Mouse (Mus musculus) heart, postnatal 36 days (tissue): ENCODE measurements at regions not wholly inside any gene's neighbourhood (a gene's known extent, or its start where the extent isn't known, plus 50 kb on each side); places are given as distances from the start of the nearest gene placed in this dataset.
"Not testable (repeated sequence)": the region's sequence is repeated elsewhere in the genome, so short reads cannot be mapped to it uniquely, and the experiment has no call there.

Source experiments
- DNase-seq, 2 experiments: peaks; one replicate each; pipeline ENCODE4 v3.0.0; 2021 to 2022
- intact Hi-C: fragments of 180-260 bp; cut with DNase I; formaldehyde crosslinking; loops from one replicate; pipeline ENCODE4 v1.15.1; 2025

- intact Hi-C loops = no loop called here
- DNase-seq = no peak
Measured at GRCm38 (mm10) chr1:150160314-150160713, 60.5 kb downstream of the Ptgs2 start.

GRCm38 (mm10) chr1:150164890-150165596 is 65.2 kb downstream of the Ptgs2 start:
- no peak for DNase-seq

GRCm38 (mm10) chr1:150165597-150165973 is 65.8 kb downstream of the Ptgs2 start:
- DNase-seq = no peak
- intact Hi-C loops = no loop called here

More at GRCm38 (mm10) chr1:150164890-150165596, 65.2 kb downstream of the Ptgs2 start:
- intact Hi-C loops = no loop called here

DNA sequence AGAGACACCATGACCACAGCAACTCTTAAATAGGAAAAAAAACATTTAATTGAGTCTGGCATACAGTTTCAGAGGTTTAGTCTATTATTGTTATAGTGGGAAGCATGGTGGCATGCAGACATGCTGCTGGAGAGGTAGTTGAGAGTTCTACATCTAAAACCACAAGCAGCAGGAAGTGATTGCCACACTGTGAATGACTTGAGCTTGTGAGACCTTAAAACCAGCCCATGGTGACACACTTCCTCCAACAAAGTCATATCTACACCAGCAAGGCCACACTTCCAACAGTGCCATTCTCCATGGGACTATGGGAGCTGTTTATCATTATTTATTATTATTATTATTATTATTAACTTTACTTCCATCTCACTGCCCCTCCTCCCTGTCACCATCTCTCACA is 67.3 kb downstream of the Ptgs2 start:
- intact Hi-C loops = no loop called here
- no peak for DNase-seq

DNA sequence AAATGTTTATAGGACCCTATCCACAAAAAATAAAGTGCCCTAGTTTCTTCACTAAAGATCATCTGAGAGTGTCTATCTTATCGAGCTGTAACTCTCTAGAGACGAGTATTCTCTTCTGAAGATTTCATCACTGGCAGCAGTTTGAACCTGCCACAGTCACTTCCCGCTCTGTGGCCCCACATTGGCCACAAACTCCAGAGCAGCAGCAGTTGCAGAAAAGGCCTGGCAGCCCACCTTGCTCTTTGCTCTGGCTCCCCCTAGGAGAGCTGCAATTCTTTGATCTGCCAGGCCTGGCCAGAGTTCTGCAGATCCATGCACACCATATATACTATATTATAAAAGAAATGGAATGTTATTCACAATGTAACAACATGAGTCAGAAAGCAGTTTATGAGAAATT is 74.4 kb downstream of the Ptgs2 start:
- intact Hi-C loops = no loop called here
- no peak for DNase-seq

DNA sequence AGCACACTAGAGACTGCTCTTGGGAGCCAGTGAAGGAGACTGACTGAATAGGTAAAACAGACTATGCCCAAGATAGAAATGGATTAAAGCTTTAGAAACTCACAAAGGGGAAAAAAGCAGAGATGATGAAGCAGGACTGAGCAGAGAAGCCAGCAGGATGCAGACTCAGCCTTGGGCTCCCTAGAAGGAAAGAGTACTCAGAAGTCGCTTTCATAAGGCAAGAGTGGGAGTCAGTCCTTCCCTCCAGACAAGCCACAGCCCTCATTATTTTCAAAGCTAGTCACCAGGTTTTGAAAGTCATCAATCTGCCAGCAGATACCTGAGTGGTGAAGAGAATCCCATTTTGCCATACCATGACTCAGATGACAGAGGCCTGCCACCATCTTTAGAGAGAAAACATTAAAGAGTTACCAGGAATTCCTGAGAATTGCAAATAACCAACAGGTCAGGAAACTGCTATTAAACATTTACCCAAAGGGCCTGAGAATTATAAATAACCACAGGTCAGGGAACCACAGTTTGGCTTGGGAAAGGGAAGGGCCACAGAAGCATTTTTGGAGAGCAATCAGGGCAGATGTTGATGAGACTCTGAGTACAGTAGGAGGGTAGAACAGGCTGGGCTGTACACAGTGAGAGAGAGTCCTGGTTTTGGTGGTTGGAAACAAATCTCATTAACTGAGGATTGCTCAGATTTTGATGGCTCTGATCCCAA is 77.4 kb downstream of the Ptgs2 start:
- intact Hi-C loops = no loop called here
- DNase-seq = no peak

- no peak for DNase-seq
- intact Hi-C loops = no loop called here
Measured at GRCm38 (mm10) chr1:150202022-150202421, 102.2 kb downstream of the Ptgs2 start.

DNA sequence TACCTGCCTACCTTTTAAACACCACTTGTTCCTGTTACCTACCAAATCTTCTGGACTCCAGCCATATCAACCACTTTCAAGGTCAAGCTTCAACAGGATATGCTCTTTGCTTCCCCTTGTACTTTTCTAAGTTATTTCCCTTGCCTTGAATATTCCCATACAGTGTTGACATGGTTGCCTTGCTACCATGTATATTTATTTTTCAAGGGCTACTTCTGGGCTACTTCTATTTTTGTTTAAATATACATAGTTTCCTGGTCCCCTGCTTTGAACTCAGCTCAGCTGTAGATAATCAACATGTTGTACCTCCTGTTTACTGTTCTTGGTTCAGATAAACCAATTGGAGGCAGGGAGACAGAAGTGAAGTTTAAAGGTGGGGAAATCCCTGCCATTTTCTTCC is 106.8 kb upstream of the Pdc start:
- DNase-seq = no peak
- intact Hi-C loops = no loop called here

DNA sequence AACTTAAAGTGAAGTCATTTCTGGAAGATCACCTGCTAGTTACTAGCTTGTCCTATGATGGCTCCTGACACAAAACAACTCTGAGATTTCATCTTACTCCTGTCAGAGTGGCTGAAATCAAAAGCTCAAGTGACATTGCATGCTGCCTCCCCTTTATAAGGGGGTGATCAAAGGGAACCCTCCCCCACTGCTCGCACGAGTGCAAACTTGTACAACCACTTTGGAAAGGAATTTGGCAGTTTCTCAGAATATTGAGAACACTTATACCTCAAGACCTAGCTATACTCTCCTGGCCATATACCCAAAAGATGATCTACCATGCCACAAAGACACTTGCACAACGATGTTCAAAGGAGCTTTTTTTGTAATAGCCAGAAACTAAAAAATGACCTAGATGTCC is 102.5 kb upstream of the Pdc start:
- intact Hi-C loops = no loop called here
- no peak for DNase-seq

DNA sequence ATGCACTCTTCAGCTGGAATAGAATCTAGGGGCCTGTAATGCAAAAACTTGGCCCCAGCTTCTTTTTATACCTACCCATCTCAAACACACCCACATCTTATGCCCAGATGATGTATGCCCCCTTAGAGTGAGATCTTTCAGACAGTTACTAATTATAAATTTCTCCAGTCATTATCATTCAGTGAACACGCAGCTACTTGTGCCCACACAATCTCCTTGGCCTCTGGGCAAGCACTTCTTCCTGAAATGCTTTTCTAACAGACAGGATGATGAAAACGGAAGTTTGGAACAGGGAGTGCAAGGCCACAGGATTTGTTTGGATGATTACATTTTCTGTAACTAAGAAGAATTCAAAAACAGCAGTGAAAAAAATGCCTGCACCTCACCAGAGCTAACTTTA is 100.4 kb upstream of the Pdc start:
- intact Hi-C loops = no loop called here

DNA sequence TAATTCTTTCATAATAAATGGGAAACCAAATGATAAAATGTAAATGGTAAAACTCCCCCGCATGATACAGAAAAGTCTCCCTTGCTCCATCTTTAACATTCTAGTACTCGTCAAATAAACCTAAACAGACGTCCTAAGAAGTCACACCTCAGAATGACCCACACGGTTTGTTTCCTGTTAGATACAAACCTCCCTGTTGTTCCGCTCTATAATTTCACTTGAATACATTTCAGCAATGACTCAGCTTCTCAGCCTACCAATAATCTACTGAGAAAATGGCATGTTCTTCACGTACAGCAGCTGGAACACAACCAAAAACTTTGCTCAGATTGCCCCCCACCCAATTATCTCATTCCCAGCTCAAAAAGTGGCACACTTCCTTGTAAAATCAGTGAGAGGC is 93.7 kb upstream of the Pdc start:
- no peak for DNase-seq
- intact Hi-C loops = no loop called here

More for the DNA sequence above, 100.4 kb upstream of the Pdc start:
- no peak for DNase-seq

- DNase-seq, intact Hi-C loops: not testable (repeated sequence)
Measured at GRCm38 (mm10) chr1:150239504-150239903, 79.7 kb upstream of the Pdc start.

GRCm38 (mm10) chr1:150240110-150240509 is 79.1 kb upstream of the Pdc start:
- DNase-seq = no peak
- intact Hi-C loops = no loop called here

DNA sequence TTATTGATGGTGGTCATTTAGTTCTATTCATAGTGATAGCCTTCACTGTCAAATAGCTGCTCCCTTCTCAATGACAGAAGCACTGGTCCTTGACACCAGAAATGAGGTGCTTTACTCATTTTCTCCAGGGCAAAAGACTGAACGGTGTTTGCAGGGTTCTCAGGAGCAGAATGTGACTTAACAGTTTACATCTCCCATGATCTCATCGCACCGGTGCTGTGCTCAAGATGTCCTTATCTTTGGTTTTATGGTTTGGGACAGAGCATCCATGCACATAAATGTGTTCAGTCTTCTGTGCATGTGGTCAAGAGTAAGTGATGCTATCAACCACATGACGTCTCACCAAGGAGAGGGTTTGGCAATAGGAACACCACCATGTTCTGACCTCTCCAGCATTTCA is 78.1 kb upstream of the Pdc start:
- intact Hi-C loops = no loop called here
- no peak for DNase-seq

DNA sequence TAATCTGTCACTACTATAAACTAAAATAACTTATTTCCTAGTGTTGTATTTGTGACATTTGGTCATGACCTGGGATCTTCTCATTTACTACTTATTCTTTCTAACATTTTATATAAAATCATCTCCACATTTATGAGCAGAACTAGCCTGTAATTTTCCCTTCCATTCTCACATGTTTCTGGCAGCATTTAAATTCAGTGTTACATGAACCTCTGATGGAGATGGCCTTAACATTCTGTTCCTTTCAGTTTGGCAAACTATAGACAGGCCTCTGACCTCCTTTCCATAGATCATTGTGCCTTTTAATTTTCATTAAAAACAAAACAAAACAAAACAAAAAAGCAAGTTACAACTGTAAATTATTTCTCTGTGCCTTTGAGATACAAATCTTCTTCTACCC is 77.1 kb upstream of the Pdc start:
- DNase-seq = no peak
- intact Hi-C loops = no loop called here

DNA sequence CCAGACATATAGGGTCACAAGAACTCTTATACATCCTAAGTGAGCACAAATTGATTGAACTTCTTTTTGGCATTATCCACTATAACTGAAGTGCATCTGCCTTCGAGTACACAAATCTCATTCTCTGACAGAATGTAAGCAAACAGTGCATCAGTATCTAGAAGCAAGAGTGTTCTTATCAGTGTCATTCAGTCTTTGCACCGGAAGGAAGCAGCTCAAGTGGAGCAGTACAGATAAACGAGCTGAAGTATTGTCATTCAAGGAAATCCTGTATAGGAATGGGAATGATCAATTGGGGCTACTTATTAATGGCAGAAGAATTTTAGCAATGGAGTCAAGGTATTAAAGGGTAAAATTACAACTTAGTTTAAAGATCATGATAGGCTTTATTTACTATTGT is 74.3 kb upstream of the Pdc start:
- DNase-seq = no peak
- intact Hi-C loops = no loop called here

DNA sequence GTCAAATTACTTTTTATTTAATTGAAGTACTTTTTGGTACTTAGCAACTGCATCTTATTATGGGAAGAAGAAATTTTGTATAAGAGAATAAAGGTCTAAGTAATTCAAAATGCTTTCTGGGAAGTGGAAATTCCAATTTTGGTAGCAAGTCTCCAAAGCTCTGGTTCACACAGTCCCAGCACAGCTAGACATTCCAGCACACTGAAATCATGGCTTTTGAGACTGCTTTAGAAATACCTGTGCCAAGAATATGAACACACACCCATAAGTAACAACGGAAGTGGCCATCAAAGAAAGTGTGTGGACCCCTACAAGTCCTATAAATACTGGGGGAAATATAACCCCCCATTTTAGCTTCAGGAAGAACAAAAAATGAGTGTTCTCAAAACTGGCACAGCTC is 67.8 kb upstream of the Pdc start:
- DNase-seq = no peak
- intact Hi-C loops = no loop called here

- intact Hi-C loops = no loop called here
- DNase-seq = no peak
Measured at GRCm38 (mm10) chr1:150251876-150252275, 67.3 kb upstream of the Pdc start.

- intact Hi-C loops = no loop called here
- no peak for DNase-seq
Measured at GRCm38 (mm10) chr1:150257596-150257995, 61.6 kb upstream of the Pdc start.

DNA sequence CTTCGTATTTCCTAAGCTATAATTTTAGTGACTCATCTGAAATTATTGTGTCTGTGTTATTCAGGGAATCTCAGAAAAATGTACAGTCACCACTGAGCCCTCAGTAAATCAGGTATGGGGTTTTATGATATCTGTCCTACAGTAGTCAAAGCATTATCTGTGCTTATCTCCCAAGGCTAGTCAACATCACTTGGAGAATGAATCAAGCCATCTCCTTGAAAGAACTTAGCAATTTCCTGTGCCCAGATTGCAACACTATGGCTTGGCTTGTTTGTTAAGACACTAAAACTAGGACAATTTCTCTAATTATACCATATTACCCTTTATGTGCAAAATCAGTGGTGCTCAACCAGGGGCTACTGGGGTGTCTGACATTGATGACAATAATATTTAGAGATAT is 58.9 kb upstream of the Pdc start:
- intact Hi-C loops = loop anchor here (10.0 kb wide), 1 partner anchor 156 kb away; the partner anchor contains the start of gene Ptgs2
- DNase-seq = no peak

DNA sequence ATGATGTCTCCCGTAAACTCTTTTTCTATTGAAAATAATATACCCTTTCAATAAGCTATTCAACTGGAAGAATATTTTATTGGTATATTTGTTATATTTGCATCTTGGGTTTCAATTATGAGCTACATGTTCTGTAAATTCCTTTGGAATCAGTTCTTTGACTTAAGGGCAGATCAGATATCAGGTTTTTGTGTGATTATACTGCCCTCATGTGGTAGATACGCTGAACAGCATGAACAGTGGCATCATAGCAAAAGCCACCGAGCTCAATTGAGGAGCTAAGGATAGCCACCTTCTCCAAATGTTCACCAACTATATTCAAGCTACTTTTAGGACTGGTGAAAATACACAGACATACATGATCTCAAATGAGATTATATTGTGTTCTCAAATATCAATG is 52.7 kb upstream of the Pdc start:
- intact Hi-C loops = loop anchor here (10.0 kb wide), 1 partner anchor 162 kb away; the partner anchor contains the start of gene Ptgs2
- DNase-seq = peak in 1 of 2 experiments; percentile 2

GRCm38 (mm10) chr1:150267003-150267402 is 52.2 kb upstream of the Pdc start:
- no peak for DNase-seq
- intact Hi-C loops = loop anchor here (1.0 to 10.0 kb wide), 2 partner anchors 162 to 434 kb away; partner anchors contain the start of gene Ptgs2
